Mouse (Mus musculus): ENCODE measurements around the gene Mllt1. TPM values are rescaled to one million over a fixed set of nuclear protein-coding genes. Genes with fewer than 3 reads are reported as not detected.

Gene Mllt1
- polyA plus RNA-seq, 1 experiment from 2014 or later = 72.7 TPM

Other genes starting within 250 kb of the Mllt1 start
- gene Ndufa11, start 217.6 kb downstream of the Mllt1 start, polyA plus RNA-seq (2016; fragmentation: Nextera tagmentation; extraction: Ambion mirVana) = 366 and 374 TPM in 2 replicates
- 11.1 and 12.2 TPM in 2 replicates for gene Vmac, start 217.4 kb downstream of the Mllt1 start, polyA plus RNA-seq (2016; fragmentation: Nextera tagmentation; extraction: Ambion mirVana)
- 3.2 and 3.5 TPM in 2 replicates for gene Nrtn, start 177.9 kb downstream of the Mllt1 start, polyA plus RNA-seq (2016; fragmentation: Nextera tagmentation; extraction: Ambion mirVana)
- gene Dus3l, start 170.7 kb downstream of the Mllt1 start, polyA plus RNA-seq (2016; fragmentation: Nextera tagmentation; extraction: Ambion mirVana) = 46.0 and 46.2 TPM in 2 replicates
- 1.8 and 1.9 TPM in 2 replicates for gene Prr22, start 165.2 kb downstream of the Mllt1 start, polyA plus RNA-seq (2016; fragmentation: Nextera tagmentation; extraction: Ambion mirVana)
- gene Rfx2, start 104.4 kb downstream of the Mllt1 start, polyA plus RNA-seq (2016; fragmentation: Nextera tagmentation; extraction: Ambion mirVana) = 7.8 and 9.6 TPM in 2 replicates
- not detected in 2 replicates for gene Acsbg2, start 61.0 kb downstream of the Mllt1 start, polyA plus RNA-seq (2016; fragmentation: Nextera tagmentation; extraction: Ambion mirVana)
- gene 1700061G19Rik, start 59.9 kb downstream of the Mllt1 start, polyA plus RNA-seq (2016; fragmentation: Nextera tagmentation; extraction: Ambion mirVana) = 0.26 and 0.46 TPM in 2 replicates
- gene Acer1, start 46.7 kb upstream of the Mllt1 start, polyA plus RNA-seq (2016; fragmentation: Nextera tagmentation; extraction: Ambion mirVana) = not detected in 2 replicates
- 186 and 188 TPM in 2 replicates for gene Clpp, start 54.9 kb upstream of the Mllt1 start, polyA plus RNA-seq (2016; fragmentation: Nextera tagmentation; extraction: Ambion mirVana)
- 37.0 and 38.6 TPM in 2 replicates for gene Alkbh7, start 61.9 kb upstream of the Mllt1 start, polyA plus RNA-seq (2016; fragmentation: Nextera tagmentation; extraction: Ambion mirVana)
- gene Pspn, start 64.6 kb upstream of the Mllt1 start, polyA plus RNA-seq (2016; fragmentation: Nextera tagmentation; extraction: Ambion mirVana) = 0.35 and 0.50 TPM in 2 replicates
- 82.3 and 83.9 TPM in 2 replicates for gene Gtf2f1, start 75.9 kb upstream of the Mllt1 start, polyA plus RNA-seq (2016; fragmentation: Nextera tagmentation; extraction: Ambion mirVana)
- gene Gm17949, start 76.1 kb upstream of the Mllt1 start, polyA plus RNA-seq (2016; fragmentation: Nextera tagmentation; extraction: Ambion mirVana) = 0.34 and 0.43 TPM in 2 replicates
- 47.7 and 50.2 TPM in 2 replicates for gene Khsrp, start 96.1 kb upstream of the Mllt1 start, polyA plus RNA-seq (2016; fragmentation: Nextera tagmentation; extraction: Ambion mirVana)
- gene Slc25a41, start 106.2 kb upstream of the Mllt1 start, polyA plus RNA-seq (2016; fragmentation: Nextera tagmentation; extraction: Ambion mirVana) = not detected in 2 replicates
- gene Crb3, start 123.7 kb upstream of the Mllt1 start, polyA plus RNA-seq (2016; fragmentation: Nextera tagmentation; extraction: Ambion mirVana) = 3.6 and 4.0 TPM in 2 replicates
- 10.0 and 10.6 TPM in 2 replicates for gene Slc25a23, start 124.4 kb upstream of the Mllt1 start, polyA plus RNA-seq (2016; fragmentation: Nextera tagmentation; extraction: Ambion mirVana)
- 2.7 and 4.1 TPM in 2 replicates for gene Dennd1c, start 143.1 kb upstream of the Mllt1 start, polyA plus RNA-seq (2016; fragmentation: Nextera tagmentation; extraction: Ambion mirVana)
- 36.2 and 40.1 TPM in 2 replicates for gene Tubb4a, start 152.4 kb upstream of the Mllt1 start, polyA plus RNA-seq (2016; fragmentation: Nextera tagmentation; extraction: Ambion mirVana)
- 10.6 and 11.3 TPM in 2 replicates for gene Tnfsf9, start 169.9 kb upstream of the Mllt1 start, polyA plus RNA-seq (2016; fragmentation: Nextera tagmentation; extraction: Ambion mirVana)
- not detected in 2 replicates for gene Cd70, start 214.4 kb upstream of the Mllt1 start, polyA plus RNA-seq (2016; fragmentation: Nextera tagmentation; extraction: Ambion mirVana)